Mouse (Mus musculus): ENCODE data around the gene Tgm5.
"Not testable (repeated sequence)": the region's sequence is repeated elsewhere in the genome, so short reads cannot be mapped to it uniquely, and the experiment has no call there.

The Tgm5 gene

DNA sequence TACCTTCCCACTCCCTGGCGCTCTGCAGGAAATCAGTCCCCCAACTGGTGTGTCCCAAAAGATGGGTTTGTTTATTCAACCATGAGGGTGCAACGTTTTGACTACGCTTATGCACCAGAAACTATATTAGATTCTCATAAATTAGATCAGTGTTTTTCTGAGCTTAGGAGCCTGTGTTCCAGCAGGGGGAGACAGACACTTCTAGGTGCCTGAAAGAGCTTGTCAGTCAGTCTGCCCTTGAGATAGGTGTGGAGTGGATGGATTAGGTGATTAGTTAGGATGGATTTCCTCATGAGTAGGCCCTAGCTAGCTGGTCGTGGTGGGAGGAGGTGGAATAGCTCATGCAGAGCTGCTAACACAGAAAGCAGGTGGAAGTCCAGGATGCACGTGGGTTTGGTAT, 44.5 kb downstream of the Tgm5 start:
- peak in 1 of 2 experiments; percentile 16 for DNase-seq (ENCODE audit: low spot score in 2 of 2)

DNA sequence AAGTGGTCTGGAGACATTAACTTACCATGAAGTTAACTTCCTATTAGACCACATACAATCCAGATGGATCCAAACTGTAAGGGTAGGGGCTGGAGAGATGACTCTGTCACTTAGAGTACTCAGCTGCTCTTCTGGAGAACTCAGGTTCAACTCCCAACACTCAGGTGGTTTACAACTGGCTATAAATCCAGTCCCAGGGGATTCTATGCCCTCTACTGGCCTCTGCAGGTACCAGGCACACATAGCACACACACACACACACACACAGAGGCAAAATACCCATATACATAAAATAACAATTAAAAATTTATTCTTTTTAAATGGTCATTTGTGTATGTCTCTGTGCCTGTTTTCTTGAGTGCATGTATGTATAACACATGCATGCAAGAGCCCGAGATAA, 46.3 kb downstream of the Tgm5 start:
- no peak for DNase-seq (ENCODE audit: low spot score in 2 of 2)

- DNase-seq (ENCODE audit: low spot score in 2 of 2) = not testable (repeated sequence)
These were observed 46.8 kb downstream of the Tgm5 start for GRCm38 (mm10) chr2:121038851-121039250.

- DNase-seq (ENCODE audit: low spot score in 2 of 2) = no peak
These were observed 48.8 kb downstream of the Tgm5 start, which contains the start of gene Epb42 for GRCm38 (mm10) chr2:121036733-121037341. Gene Epb42 (minus strand): TSS chr2:121037072.

DNA sequence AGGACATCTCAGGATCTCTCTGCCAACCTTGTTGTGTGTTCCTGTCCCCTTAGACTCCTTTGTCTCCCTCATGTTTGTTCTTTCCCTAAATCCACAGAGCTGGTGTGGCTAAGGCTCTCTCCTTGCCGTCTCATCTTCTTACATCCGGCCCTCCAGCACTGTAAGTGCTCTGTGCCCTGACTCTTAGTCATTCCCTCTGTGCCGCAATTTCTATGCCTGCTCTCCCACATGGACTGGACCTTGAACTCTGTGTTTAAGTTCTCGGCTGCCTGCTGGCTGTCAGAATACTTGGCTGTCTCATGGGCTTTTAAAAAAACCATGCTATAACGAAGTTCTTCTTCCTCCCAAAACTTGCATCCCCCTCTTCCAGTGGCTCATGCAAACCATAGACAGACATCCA, 62.7 kb downstream of the Tgm5 start:
- DNase-seq (ENCODE audit: low spot score in 2 of 2) = no peak

DNA sequence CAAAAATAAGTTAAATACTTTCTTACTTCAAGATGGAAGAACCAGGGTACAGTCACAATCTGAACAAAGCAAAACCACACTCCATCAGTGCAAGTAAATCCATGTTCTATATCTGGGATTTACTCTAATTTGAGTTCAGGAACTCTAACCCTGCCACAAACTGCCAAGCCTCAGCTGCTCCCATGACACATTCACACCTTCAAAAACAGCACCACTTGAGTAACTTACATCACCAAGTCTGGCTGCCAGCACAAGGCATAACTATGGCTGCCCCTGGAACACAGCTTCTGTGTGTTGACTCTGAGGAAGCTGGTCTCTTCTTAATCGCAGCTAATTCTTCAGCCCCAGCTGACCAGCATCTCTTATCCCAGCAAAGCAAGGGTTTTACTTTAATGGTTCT, 68.5 kb downstream of the Tgm5 start:
- DNase-seq (ENCODE audit: low spot score in 2 of 2) = no peak

GRCm38 (mm10) chr2:121016226-121016625, 69.4 kb downstream of the Tgm5 start:
- DNase-seq (ENCODE audit: low spot score in 2 of 2) = no peak

- DNase-seq (ENCODE audit: low spot score in 2 of 2) = no peak
These were observed 70.1 kb downstream of the Tgm5 start for GRCm38 (mm10) chr2:121015507-121015906.

DNA sequence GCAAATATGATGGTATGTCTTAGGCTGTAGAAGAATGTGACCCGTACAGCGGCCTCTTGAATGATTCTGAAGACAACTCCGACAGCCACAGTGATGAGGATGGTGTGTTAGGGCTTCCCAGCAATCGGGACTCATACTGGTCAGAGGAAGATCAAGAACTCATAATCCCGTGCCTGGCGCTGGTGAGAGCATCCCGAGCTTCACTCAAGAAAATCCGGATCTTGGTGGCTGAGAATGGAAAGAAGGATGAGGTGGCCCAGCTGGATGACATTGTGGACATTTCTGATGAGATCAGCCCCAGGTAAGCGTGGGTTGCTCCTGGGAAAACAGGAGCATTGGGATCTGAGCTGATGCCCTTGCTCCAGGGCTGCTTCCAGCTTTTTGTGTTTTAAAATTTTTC, 73.0 kb downstream of the Tgm5 start:
- DNase-seq (ENCODE audit: low spot score in 2 of 2) = no peak

- no peak for DNase-seq (ENCODE audit: low spot score in 2 of 2)
These were observed 76.5 kb downstream of the Tgm5 start for GRCm38 (mm10) chr2:121009071-121009677.

DNA sequence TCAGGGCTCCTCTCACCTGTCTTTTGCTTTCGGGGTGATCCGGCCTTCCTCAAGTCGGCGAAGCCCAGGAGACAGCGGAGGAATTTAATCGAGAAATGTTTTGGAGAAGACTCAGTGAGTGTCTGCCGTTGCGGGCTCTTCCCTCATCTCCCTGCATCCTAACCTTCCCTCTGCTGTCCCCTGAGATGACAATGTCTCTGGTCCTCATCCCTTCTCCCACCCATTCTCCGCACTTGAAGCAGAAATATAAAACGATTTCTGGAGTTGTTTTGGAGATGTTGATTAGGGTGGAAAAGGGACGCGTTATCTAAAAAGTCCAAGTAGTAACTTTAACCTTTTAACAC, 77.0 kb downstream of the Tgm5 start:
- DNase-seq (ENCODE audit: low spot score in 2 of 2) = no peak

DNA sequence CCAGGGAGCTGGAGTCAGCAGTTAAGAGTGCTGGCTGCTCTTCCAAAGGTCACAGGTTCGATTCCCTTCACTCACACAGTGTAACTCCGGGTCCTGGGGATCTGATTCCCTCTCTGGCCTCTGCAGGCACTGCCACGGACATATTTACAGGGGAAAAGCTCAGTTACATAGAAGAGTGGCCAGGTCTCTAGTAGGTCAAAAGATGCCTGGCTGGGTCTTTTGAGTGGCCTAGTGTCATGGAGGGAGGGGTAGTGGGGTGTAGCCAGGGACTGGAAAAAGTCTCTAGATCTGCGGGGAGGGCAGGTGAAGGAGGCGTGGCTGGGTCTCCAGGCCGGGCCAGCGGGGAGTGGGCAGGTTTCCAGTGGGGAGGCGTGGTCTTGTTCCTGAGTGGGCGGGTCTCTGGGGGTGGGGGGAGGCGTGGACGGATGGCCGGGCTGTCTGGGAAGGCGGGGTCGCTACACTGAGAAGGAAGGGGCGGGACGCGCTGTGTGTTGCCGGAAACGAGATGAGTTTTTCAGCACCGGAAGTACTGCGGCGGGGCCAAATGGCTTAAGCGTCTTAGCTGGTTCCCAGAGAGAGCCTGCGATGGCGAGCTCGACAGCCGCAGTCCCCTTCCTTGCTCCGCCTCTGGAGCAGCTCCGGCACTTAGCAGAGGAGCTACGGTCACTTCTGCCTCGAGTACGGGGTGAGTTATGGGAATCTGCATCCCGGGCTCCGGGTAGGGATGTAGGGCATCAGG, 77.5 kb downstream of the Tgm5 start, which contains the start of gene Ccndbp1:
Ccndbp1 (plus strand) TSS at position 479 of the 739 bp plus-strand sequence.
- peak; percentile 71 to 80 for DNase-seq (ENCODE audit: low spot score in 2 of 2)

GRCm38 (mm10) chr2:121006986-121007385, 78.7 kb downstream of the Tgm5 start:
- DNase-seq (ENCODE audit: low spot score in 2 of 2) = no peak

GRCm38 (mm10) chr2:121004018-121004811, 81.4 kb downstream of the Tgm5 start:
- DNase-seq (ENCODE audit: low spot score in 2 of 2) = no peak

- DNase-seq (ENCODE audit: low spot score in 2 of 2) = no peak
These were observed 82.1 kb downstream of the Tgm5 start for GRCm38 (mm10) chr2:121003586-121003985.

- DNase-seq (ENCODE audit: low spot score in 2 of 2) = no peak
These were observed 86.8 kb downstream of the Tgm5 start for GRCm38 (mm10) chr2:120998863-120999262.

DNA sequence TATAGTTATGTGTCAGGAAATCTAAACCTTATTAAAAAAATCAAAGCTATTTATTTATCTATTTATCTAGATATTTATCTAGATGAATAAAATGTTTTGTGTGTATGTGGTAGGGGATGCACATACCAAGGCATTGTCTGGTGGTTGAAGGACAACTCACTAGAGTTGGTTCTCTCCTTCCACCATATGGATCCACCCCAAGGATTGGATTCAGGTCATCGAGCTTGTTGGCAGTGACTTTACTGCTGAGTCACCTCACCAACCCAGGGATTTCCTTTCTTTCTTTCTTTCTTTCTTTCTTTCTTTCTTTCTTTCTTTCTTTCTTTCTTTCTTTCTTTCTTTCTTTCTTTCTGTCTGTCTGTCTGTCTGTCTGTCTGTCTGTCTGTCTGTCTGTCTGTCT, 89.0 kb downstream of the Tgm5 start:
- DNase-seq (ENCODE audit: low spot score in 2 of 2) = not testable (repeated sequence)

Data from frontal cortex, postnatal 10 days (tissue).